Mouse (Mus musculus) monocyte, adult 5-6 weeks (primary cell): ENCODE measurements around the gene Tmem211. TPM values are rescaled to one million over a fixed set of nuclear protein-coding genes. Genes with fewer than 3 reads are reported as not detected.

Experiments used
- ATAC-seq: fragments of 153-309, 156-312 bp; replicated peaks from 2 replicates; pipeline ENCODE4 v1.8.0; 2017; ENCODE audit warnings: mild to moderate bottlenecking; ENCODE audit not compliant: low TSS enrichment, insufficient number of reproducible peaks, severe bottlenecking, poor library complexity, low FRiP score
- total RNA-seq: library from RNA; stranded (forward); fragments of 200-1000, 200-491, 200-594 nt; gene quantifications from 3 replicates; pipeline ENCODE4 v1.2.3, GENCODE M21; 2017

Gene Tmem211
- not detected in 3 replicates for total RNA-seq

GRCm38 (mm10) chr5:113226632-113227102 is at the start of gene Tmem211:
Gene Tmem211, plus strand, starts transcription at chr5:113226909.
- ATAC-seq = peak; percentile 65

GRCm38 (mm10) chr5:113179451-113179842 is 47.3 kb upstream of the Tmem211 start:
- no peak for ATAC-seq

GRCm38 (mm10) chr5:113179843-113180682 is 46.6 kb upstream of the Tmem211 start:
- ATAC-seq = peak; percentile 55

GRCm38 (mm10) chr5:113180755-113181154 is 46.0 kb upstream of the Tmem211 start:
- ATAC-seq = no peak

GRCm38 (mm10) chr5:113181441-113181840 is 45.3 kb upstream of the Tmem211 start:
- ATAC-seq = no peak

GRCm38 (mm10) chr5:113190558-113190957 is 36.2 kb upstream of the Tmem211 start:
- no peak for ATAC-seq

- ATAC-seq = no peak
Measured at GRCm38 (mm10) chr5:113191901-113192300, 34.8 kb upstream of the Tmem211 start.

- ATAC-seq = no peak
Measured at GRCm38 (mm10) chr5:113193762-113194161, 32.9 kb upstream of the Tmem211 start.

- ATAC-seq = no peak
Measured at GRCm38 (mm10) chr5:113195451-113195850, 31.3 kb upstream of the Tmem211 start.

- ATAC-seq = no peak
Measured at GRCm38 (mm10) chr5:113195907-113196306, 30.8 kb upstream of the Tmem211 start.

GRCm38 (mm10) chr5:113196916-113197794 is 29.6 kb upstream of the Tmem211 start:
- no peak for ATAC-seq

GRCm38 (mm10) chr5:113199126-113199771 is 27.5 kb upstream of the Tmem211 start:
- no peak for ATAC-seq

- no peak for ATAC-seq
Measured at GRCm38 (mm10) chr5:113199772-113200134, 27.0 kb upstream of the Tmem211 start.

GRCm38 (mm10) chr5:113204193-113204592 is 22.5 kb upstream of the Tmem211 start:
- no peak for ATAC-seq

GRCm38 (mm10) chr5:113206670-113207352 is 19.9 kb upstream of the Tmem211 start:
- ATAC-seq = no peak

GRCm38 (mm10) chr5:113208048-113208447 is 18.7 kb upstream of the Tmem211 start:
- ATAC-seq = no peak

GRCm38 (mm10) chr5:113208622-113209400 is 17.9 kb upstream of the Tmem211 start:
- no peak for ATAC-seq

GRCm38 (mm10) chr5:113209401-113209750 is 17.3 kb upstream of the Tmem211 start:
- no peak for ATAC-seq
